Mouse (Mus musculus) adipocyte (in vitro differentiated cells): ENCODE data around the gene Stpg2.
"Not testable (repeated sequence)": the region's sequence is repeated elsewhere in the genome, so short reads cannot be mapped to it uniquely, and the experiment has no call there.

Experiments used
- DNase-seq: peaks from one replicate; pipeline ENCODE4 v3.0.0-alpha.2; 2016; ENCODE audit warnings: low spot score

Gene Stpg2

DNA sequence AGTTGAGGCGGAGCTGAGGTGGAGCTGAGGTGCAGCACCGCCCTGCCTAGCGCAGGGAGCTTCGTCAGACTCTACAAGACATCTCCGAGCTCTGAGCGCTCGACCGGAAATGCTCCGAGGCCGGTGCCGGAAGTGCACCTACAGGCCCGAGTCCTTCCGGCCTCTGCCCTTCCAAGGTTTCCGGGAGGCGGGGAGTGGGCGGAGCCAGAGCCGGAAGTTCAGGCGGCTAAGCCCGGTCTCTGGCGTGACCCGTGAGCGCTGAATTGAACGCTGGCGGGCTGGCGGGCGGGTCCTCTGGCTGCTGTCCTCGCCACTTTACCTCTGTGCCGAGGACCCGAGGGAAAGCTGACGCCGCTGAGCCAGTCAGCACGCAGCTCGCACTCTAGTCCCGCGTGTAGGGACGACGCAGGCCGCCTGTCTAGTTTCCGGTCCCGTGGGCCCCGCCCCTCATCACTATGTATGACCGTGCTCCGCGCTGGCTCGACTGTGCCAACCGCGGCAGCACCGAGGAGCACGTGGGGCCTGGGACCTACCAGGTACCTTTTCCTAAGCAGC lies at the start of gene Stpg2:
Gene Stpg2 (plus strand): TSS at position 251 of the 555 bp plus-strand sequence.
- DNase-seq = no peak

GRCm38 (mm10) chr3:139162146-139162545 lies 43.3 kb upstream of the Stpg2 start:
- peak; percentile 6 for DNase-seq

DNA sequence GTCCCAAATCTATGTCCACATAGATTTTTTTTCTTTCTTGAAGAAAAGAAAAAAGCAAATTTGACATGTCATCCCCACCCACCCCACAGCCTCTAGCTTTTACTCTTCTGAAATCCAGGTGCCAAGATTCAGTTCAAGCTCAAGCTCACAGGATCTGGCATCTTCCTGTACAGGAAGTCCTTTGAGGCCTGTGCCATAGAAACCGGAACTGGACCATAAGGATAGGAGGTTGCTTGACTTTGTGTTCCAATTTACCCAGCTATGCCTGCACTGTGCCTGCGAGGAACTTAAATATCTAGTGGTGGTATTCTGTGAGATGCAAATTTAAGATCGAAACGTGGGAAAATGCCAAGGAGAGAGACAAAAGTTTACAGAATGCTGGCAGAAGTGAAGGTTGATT lies 42.8 kb upstream of the Stpg2 start:
- no peak for DNase-seq

DNA sequence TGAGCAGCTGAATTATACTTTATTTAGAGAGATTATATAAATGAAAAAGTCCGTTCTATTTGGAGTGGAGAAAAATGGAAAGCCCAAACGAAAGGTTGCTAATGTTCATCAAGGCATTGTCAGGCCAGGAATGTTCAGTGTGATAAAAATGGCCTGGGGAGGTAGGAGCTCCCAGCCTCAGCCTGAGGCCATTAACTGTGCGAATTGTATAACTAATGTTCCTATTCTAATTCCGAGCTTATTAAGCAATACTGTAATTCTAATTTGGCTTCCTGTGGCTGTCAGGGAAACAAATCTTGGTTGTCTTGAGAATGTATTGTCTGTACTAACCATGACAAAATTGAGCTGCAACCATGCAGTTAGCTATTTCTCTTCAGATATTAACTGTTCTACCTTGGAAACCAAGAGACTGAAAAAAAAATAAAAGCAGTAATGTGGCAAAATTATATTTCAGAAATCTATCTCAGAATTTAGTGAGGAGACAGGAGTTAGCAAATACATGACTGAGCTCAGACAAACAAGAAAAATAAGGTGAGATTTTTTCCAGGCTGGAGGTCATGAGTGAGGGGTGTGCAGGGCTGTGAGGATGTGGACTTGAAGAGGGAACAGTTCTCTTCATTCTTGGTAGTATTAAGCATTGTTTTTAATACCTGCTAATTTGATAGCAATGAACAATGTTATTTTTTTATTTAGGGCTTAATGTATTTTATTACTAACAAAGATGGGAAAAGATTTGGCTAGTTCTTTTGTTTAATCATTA lies 36.8 kb upstream of the Stpg2 start:
- DNase-seq = no peak

GRCm38 (mm10) chr3:139169740-139170139 lies 35.8 kb upstream of the Stpg2 start:
- DNase-seq = no peak

- DNase-seq = no peak
These were observed 28.6 kb upstream of the Stpg2 start for GRCm38 (mm10) chr3:139176936-139177335.

- no peak for DNase-seq
These were observed 14.0 kb upstream of the Stpg2 start for GRCm38 (mm10) chr3:139191541-139191940.

- DNase-seq = peak; percentile 26
These were observed 11.6 kb upstream of the Stpg2 start for GRCm38 (mm10) chr3:139193917-139194316.

- DNase-seq = no peak
These were observed 7.1 kb upstream of the Stpg2 start for GRCm38 (mm10) chr3:139198412-139198811.

GRCm38 (mm10) chr3:139200324-139200723 lies 5.2 kb upstream of the Stpg2 start:
- DNase-seq = no peak

GRCm38 (mm10) chr3:139216945-139217344 lies 11.5 kb downstream of the Stpg2 start:
- DNase-seq = no peak

DNA sequence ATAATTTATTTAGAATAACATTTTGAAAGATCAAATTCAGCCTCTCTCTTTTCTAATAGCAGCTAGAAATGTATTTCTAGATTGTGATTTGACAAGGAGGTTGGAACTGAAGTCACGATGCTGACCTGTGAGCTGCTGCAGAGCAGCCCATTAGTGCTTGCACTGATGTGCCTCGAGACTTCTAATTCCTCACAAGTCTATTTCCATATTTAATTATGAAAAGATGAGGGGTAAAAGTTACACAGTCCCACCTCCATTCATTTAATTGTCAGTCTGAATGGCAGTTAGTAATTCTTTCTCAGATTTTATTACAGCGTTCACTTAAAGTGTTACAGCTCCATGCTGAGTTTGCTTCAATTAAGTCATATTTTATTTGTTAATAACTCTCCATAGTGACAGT lies 19.6 kb downstream of the Stpg2 start:
- no peak for DNase-seq

- DNase-seq = no peak
These were observed 21.3 kb downstream of the Stpg2 start for GRCm38 (mm10) chr3:139226811-139227210.

DNA sequence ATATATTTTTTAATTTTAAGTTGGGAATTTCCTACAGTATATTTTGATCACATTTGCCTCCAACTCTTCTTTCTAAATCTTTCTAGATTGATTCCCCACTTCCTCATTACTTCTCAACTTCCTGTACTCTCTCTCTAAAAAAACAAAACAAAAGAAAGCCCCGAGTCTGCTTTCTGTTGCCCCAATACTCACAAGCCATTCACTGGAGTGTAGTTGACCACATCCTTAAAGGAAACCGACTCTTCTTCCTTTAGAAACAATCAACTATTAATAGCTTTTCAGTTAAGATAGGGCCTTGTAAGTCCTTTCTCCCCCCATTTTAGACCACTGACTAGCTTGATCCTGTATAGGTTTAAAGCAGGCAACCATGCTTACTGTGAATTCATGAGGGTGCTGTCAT lies 39.7 kb downstream of the Stpg2 start:
- DNase-seq = no peak

GRCm38 (mm10) chr3:139246508-139246907 lies 41.0 kb downstream of the Stpg2 start:
- no peak for DNase-seq

GRCm38 (mm10) chr3:139262359-139262758 lies 56.9 kb downstream of the Stpg2 start:
- DNase-seq = not testable (repeated sequence)

GRCm38 (mm10) chr3:139297909-139298308 lies 92.4 kb downstream of the Stpg2 start:
- peak; percentile 13 for DNase-seq

- DNase-seq = no peak
These were observed 102.8 kb downstream of the Stpg2 start for GRCm38 (mm10) chr3:139308078-139308809.

GRCm38 (mm10) chr3:139311721-139312120 lies 106.2 kb downstream of the Stpg2 start:
- no peak for DNase-seq

GRCm38 (mm10) chr3:139380494-139380893 lies 175.0 kb downstream of the Stpg2 start:
- DNase-seq = no peak

DNA sequence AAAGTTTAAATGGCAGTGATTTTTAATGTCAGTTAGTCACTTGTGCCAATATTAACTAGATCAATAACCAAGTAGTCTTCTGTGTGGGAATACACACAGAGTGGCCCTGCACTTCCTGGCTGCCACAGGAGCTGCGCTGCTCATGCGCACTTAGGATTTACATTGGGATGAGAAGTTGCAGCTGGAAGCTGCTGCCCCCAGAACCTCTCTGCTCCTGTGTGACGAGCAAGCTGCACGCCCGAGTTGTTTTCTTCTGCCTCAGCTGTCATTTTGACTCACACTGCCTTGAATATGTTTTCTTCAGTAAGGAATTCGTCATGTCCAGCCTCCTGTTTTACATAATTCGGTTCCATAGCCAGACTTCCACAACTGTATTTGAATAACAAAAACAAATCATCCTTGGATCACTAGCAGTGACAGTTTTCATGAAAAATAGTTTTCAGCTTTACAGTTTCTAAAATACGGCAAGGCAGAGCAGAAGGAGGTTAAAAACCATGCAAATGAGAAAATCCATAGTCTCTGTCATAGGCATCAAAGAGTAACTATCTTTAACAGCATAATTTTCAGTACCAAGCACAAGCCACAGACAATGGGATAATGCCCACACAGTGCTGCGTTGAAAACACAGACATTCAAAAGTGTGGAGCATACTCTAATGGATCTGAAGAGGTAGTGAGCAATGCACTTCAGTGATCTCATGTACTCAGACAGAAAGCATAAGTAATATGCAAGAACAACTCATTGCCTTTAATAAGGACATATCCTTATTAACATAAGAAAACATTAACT lies 191.8 kb downstream of the Stpg2 start:
- no peak for DNase-seq

GRCm38 (mm10) chr3:139404673-139405072 lies 199.2 kb downstream of the Stpg2 start:
- DNase-seq = no peak
